24 mouse cellular contexts compared by ENCODE assay signal in the genomic region with DNA sequence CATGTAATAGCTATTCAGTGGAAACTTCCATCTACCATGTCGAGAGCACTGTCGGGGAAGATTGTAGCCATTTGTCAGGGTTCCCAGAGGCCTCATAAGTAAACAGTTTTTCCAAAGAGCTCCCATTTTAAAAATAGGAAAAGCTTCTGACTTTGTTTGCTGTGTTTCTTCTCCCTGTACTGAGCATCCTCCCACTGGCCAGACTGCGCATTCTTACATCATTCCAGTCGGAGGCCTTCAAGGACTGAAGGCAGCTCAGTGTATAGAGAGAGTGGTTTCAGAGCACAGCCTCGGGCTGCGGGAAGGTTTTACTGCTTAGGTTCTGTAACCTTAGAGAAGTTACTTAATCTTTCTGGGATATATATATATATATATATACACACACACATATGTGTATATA.
DNase-seq lines count a peak whose midpoint lies in the region; ATAC-seq lines count a peak whose summit lies in the region.
"Had no signal": no experiment of that assay in that cellular context is flagged by ENCODE, and none has a peak within 500 bp of the region (broad histone marks: within the 10 kb centered on the region; RNA-seq: fewer than 3 reads in every experiment).

No protein-coding gene starts in this region.

- H3K9ac ChIP-seq in midbrain, embryonic 11.5 days (ENCODE audit: low read length), result no peak overlapping the region
- no peak overlapping the region for H3K9ac ChIP-seq in midbrain, embryonic 13.5 days (replicated peaks)
- H3K9ac ChIP-seq: embryonic facial prominence, embryonic 13.5 days; embryonic facial prominence, embryonic 15.5 days; forebrain, embryonic 12.5 days had no signal

- WGBS in midbrain, embryonic 11.5 days, result 92% methylated on average over 6 of the region's 6 CpGs
- 95% methylated on average over 6 of the region's 6 CpGs for WGBS in midbrain, embryonic 13.5 days

- ATAC-seq in midbrain, embryonic 11.5 days (ENCODE audit: low FRiP score), result no peak
- ATAC-seq in midbrain, embryonic 13.5 days, result no peak
- ATAC-seq: forebrain, embryonic 14.5 days; forebrain, embryonic 16.5 days had no signal

- no peaks in the 10 kb centered on the region for H3K4me1 ChIP-seq in midbrain, embryonic 11.5 days (ENCODE audit: control insufficient read depth, insufficient read depth, low read length)
- H3K4me1 ChIP-seq in midbrain, embryonic 13.5 days (replicated peaks), result no peaks in the 10 kb centered on the region
- H3K4me1 ChIP-seq: embryonic facial prominence, embryonic 13.5 days; embryonic facial prominence, embryonic 15.5 days; forebrain, embryonic 10.5 days; forebrain, embryonic 12.5 days had no signal

- no peak overlapping the region for H3K4me3 ChIP-seq in midbrain, embryonic 11.5 days (ENCODE audit: low read depth, low read length)
- H3K4me3 ChIP-seq in midbrain, embryonic 13.5 days (replicated peaks), result no peak overlapping the region
- H3K4me3 ChIP-seq: embryonic facial prominence, embryonic 13.5 days; embryonic facial prominence, embryonic 15.5 days; erythroblast, embryonic 14.5 days; forebrain, embryonic 10.5 days; forebrain, embryonic 12.5 days had no signal

- H3K27ac ChIP-seq in midbrain, embryonic 11.5 days (ENCODE audit: low read depth, low read length), result no peak overlapping the region
- no peak overlapping the region for H3K27ac ChIP-seq in midbrain, embryonic 13.5 days
- H3K27ac ChIP-seq: embryonic facial prominence, embryonic 13.5 days; embryonic facial prominence, embryonic 15.5 days; forebrain, embryonic 10.5 days; forebrain, embryonic 12.5 days had no signal

- no peaks in the 10 kb centered on the region for H3K27me3 ChIP-seq in midbrain, embryonic 11.5 days (ENCODE audit: control insufficient read depth, insufficient read depth, low read length)
- no peaks in the 10 kb centered on the region for H3K27me3 ChIP-seq in midbrain, embryonic 13.5 days
- H3K27me3 ChIP-seq: embryonic facial prominence, embryonic 13.5 days; embryonic facial prominence, embryonic 15.5 days; forebrain, embryonic 12.5 days had no signal

- DNase-seq in frontal cortex, postnatal 36 days (ENCODE audit: low spot score in 2 of 2), result peak; percentile 15 to 30
- DNase-seq in frontal cortex, postnatal 25 days (ENCODE audit: low spot score in 2 of 2), result no peak
- peak; percentile 31 for DNase-seq in midbrain, embryonic 11.5 days (ENCODE audit: low spot score, missing footprints)
- peak; percentile 20 for DNase-seq in right cerebral cortex, adult 18-20 months
- DNase-seq in right cerebral cortex, postnatal 25 days, result no peak
- DNase-seq in adrenal gland, postnatal 10 days, result no peak
- DNase-seq: adrenal gland, adult 2 months; adrenal gland, postnatal 14 days; adrenal gland, postnatal 36 days; cerebellum, adult 11 months; cerebellum, adult 18-20 months; cerebellum, adult 8-10 months; cerebellum, adult 9-11 months; cerebellum, postnatal 14 days; cerebellum, postnatal 36 days; embryo, embryonic 11 days had no signal

- no peaks in the 10 kb centered on the region for H3K36me3 ChIP-seq in midbrain, embryonic 11.5 days (ENCODE audit: control insufficient read depth, insufficient read depth, low read length)
- H3K36me3 ChIP-seq in midbrain, embryonic 13.5 days, result no peaks in the 10 kb centered on the region
- H3K36me3 ChIP-seq: embryonic facial prominence, embryonic 13.5 days; embryonic facial prominence, embryonic 15.5 days; forebrain, embryonic 10.5 days; forebrain, embryonic 12.5 days had no signal

- H3K9me3 ChIP-seq in midbrain, embryonic 11.5 days (ENCODE audit: control insufficient read depth, low read length), result no peaks in the 10 kb centered on the region; the same call in 1 of the 2 replicates
- H3K9me3 ChIP-seq in midbrain, embryonic 13.5 days, result no peaks in the 10 kb centered on the region
- H3K9me3 ChIP-seq: embryonic facial prominence, embryonic 13.5 days; embryonic facial prominence, embryonic 15.5 days; forebrain, embryonic 10.5 days; forebrain, embryonic 12.5 days had no signal

- H3K4me2 ChIP-seq in midbrain, embryonic 11.5 days, result no peak overlapping the region
- H3K4me2 ChIP-seq in midbrain, embryonic 13.5 days (replicated peaks), result no peak overlapping the region
- H3K4me2 ChIP-seq: embryonic facial prominence, embryonic 13.5 days; embryonic facial prominence, embryonic 15.5 days; forebrain, embryonic 12.5 days had no signal

Comparison
In these comparisons a context has a peak if more than half of its experiments do, and no peak if none do; other contexts are left out.
1. DNase-seq: peak in frontal cortex, postnatal 36 days (2 of 2), midbrain, embryonic 11.5 days (single experiment) and right cerebral cortex, adult 18-20 months (single experiment); none in frontal cortex, postnatal 25 days (0 of 2), right cerebral cortex, postnatal 25 days (single experiment) and adrenal gland, postnatal 10 days (single experiment).